Mouse (Mus musculus) kidney, adult 2 months (tissue): ENCODE data around the gene Kbtbd7. TPM values are rescaled to one million over a fixed set of nuclear protein-coding genes. Genes with fewer than 3 reads are reported as not detected.

Source experiments
- DNase-seq: peaks from one replicate; pipeline ENCODE4 v3.0.0; 2021
- H3K27ac ChIP-seq: fragments of 200-500 bp; 2 replicates; pipeline ENCODE4 v1.5.1; 2012; ENCODE audit warnings: low read depth, low read length, control low read depth, inconsistent platforms; ENCODE audit not compliant: insufficient read depth
- H3K27me3 ChIP-seq: fragments of 200-500 bp; replicated peaks from 2 replicates; pipeline ENCODE4 v1.6.1; 2012; ENCODE audit warnings: mild to moderate bottlenecking, moderate library complexity, low read length, inconsistent platforms; ENCODE audit not compliant: control insufficient read depth, insufficient read depth
- H3K36me3 ChIP-seq: fragments of 200-500 bp; 2 replicates; pipeline ENCODE4 v1.6.1; 2012; ENCODE audit warnings: mild to moderate bottlenecking, moderate library complexity, low read length, inconsistent platforms; ENCODE audit not compliant: control insufficient read depth, insufficient read depth
- H3K4me1 ChIP-seq: fragments of 200-500 bp; 2 replicates; pipeline ENCODE4 v1.6.1; 2011; ENCODE audit warnings: low read length; ENCODE audit not compliant: control insufficient read depth, insufficient read depth
- H3K4me3 ChIP-seq: fragments of 200-500 bp; 2 replicates; pipeline ENCODE4 v1.5.1; 2011; ENCODE audit warnings: mild to moderate bottlenecking, low read depth, low read length, control low read depth; ENCODE audit not compliant: insufficient read depth
- CTCF ChIP-seq: fragments of 200-500 bp; conservative IDR thresholded peaks from 2 replicates; pipeline ENCODE4 v1.5.1; 2011; ENCODE audit warnings: low read depth, mild to moderate bottlenecking, control low read depth, low read length, moderate library complexity, mixed read lengths; ENCODE audit not compliant: insufficient read depth, insufficient read length
- POLR2A ChIP-seq: fragments of 200-500 bp; IDR thresholded peaks from one replicate; pipeline ENCODE4 v1.6.1; 2011; ENCODE audit warnings: low read depth, low read length, control low read depth
- WGBS: fragments of 180-500 bp; shearing (Covaris S2); methylation state at CpG from one replicate; pipeline ENCODE4 v1.1.7; 2018; 5-methylcytosine and 5-hydroxymethylcytosine counted together
- polyA plus RNA-seq: library from polyadenylated mRNA; depleted of rRNA; stranded (reverse); fragments of >200 nt; gene quantifications from 2 replicates; pipeline ENCODE4 v1.2.3, GENCODE M21; 2012

Gene Kbtbd7
- polyA plus RNA-seq, 1 experiment: 4.5 TPM

DNA sequence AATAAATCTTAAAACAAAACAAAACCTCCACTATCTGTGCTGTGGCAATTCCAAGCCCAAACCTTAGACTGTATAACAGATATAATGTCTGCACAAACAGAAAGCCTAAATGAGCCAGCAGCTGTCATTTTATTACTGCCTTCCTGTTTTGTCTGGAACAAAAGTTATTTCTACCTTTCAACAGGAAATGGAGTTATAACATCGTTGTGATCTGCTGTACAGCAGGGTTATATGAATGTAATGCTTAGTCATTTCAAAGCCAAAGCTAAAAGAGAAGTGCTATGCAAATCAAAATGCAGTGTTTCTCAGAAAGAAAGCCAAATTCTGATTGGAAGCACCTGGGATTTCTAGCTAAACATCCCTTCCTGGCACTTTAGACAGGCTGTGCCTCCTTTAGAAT, 33.0 kb upstream of the Kbtbd7 start:
- 57% methylated on average over 1 of the region's 1 CpGs for WGBS
- no peak overlapping the region for H3K27ac ChIP-seq
- H3K4me3 ChIP-seq: no peak overlapping the region
- no peak for DNase-seq
- TF ChIP-seq CTCF (no peak), POLR2A (no peak)
- H3K36me3 ChIP-seq: no peaks in the 10 kb centered on the region
- peaks cover 7% of the 10 kb centered on the region; the same call in 1 of the 2 replicates for H3K4me1 ChIP-seq
- no peaks in the 10 kb centered on the region for H3K27me3 ChIP-seq

GRCm38 (mm10) chr14:79394564-79394963, 31.7 kb upstream of the Kbtbd7 start:
- no peak overlapping the region for H3K27ac ChIP-seq
- no peak for TF ChIP-seq POLR2A
- peak; percentile 54 for TF ChIP-seq CTCF
- no peaks in the 10 kb centered on the region for H3K36me3 ChIP-seq
- no peak overlapping the region for H3K4me3 ChIP-seq
- no peaks in the 10 kb centered on the region for H3K27me3 ChIP-seq
- H3K4me1 ChIP-seq: no peaks in the 10 kb centered on the region
- peak; percentile 56 for DNase-seq

GRCm38 (mm10) chr14:79397321-79398122, 28.8 kb upstream of the Kbtbd7 start, which contains the start of gene Mtrf1:
Gene Mtrf1 (plus strand): TSS chr14:79397772.
- Histone ChIP-seq H3K27ac (peak within 1 kb of the TSS; percentile 96), H3K4me1 (no peaks in the 10 kb centered on the region), H3K4me3 (peak within 1 kb of the TSS; percentile 85), H3K36me3 (no peaks in the 10 kb centered on the region), H3K27me3 (no peaks in the 10 kb centered on the region)
- 17% methylated on average over 23 of the region's 23 CpGs for WGBS
- TF ChIP-seq CTCF: no peak
- peak; percentile 78 for DNase-seq

DNA sequence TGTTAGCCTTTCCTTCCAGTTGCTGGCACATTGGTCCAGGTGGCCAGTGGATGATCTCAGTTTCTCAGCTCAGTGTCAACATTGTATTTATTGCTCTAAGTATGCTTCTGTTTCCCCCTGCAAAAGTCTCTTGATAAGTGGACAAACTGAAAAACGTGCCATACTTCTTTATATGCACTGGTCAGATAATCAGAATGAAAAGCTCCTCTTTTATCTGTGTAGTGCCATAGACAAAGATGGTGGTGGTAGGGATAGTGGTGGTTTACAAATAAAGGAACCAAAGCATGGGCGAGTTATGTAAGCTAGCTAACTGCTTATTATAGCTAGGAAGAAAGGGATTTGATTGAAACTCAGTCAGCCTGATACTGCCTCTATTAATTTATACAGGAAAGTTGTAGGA, 18.7 kb upstream of the Kbtbd7 start:
- TF ChIP-seq CTCF (no peak), POLR2A (no peak)
- no peak for DNase-seq
- Histone ChIP-seq H3K4me1 (no peaks in the 10 kb centered on the region), H3K27me3 (no peaks in the 10 kb centered on the region), H3K27ac (no peak overlapping the region), H3K4me3 (no peak overlapping the region), H3K36me3 (no peaks in the 10 kb centered on the region; the same call in none of the 2 replicates)
- WGBS: 87% methylated on average over 2 of the region's 2 CpGs

DNA sequence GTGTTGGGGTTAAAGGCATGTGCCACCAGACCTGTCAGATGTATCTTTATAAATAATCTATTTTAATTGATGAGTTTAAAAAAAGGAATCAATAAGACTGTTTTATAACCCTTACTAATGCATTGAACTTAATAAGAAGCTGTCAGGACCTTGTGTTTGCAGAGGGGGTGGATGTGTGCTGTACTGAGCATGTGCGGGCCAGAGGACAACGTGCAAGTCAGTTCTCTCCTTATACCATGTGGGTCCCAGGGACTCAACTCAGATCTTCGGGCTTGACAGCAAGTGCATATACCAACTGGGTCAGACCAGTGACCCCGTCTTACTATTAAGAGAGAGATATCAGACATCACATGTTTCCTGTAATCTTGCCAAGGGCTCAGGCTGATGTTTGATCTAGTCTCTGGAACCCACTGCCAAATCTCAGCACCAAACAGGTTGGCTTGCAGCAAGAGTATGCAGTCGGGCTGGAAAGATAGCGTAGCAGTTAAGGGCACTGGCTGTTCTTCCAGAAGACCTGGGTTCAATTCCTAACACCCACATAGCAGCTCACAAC, 17.0 kb upstream of the Kbtbd7 start:
- TF ChIP-seq POLR2A: no peak
- TF ChIP-seq CTCF: no peak
- no peaks in the 10 kb centered on the region for H3K27me3 ChIP-seq
- no peaks in the 10 kb centered on the region for H3K4me1 ChIP-seq
- no peak overlapping the region for H3K27ac ChIP-seq
- H3K4me3 ChIP-seq: no peak overlapping the region
- no peaks in the 10 kb centered on the region; the same call in none of the 2 replicates for H3K36me3 ChIP-seq
- no peak for DNase-seq
- WGBS: 91% methylated on average over 6 of the region's 6 CpGs

DNA sequence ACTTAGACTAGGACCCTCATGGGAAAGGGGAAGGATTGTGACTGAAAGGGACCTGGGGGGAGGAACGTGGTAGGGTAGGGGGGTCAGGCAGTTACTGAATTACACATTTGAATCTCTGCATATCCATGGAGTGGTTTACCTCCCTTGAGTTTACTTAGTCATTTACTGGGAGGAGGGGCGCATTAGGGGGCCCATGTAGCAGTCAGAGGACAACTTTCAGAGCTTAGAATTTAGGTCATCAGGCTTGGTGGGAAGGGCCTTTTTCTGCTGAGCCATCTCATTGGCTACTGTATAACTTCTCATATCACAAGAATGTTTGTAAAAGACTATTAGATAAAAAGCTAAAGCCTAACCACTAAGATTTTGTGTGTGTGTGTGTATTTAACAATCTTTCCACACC, 15.6 kb upstream of the Kbtbd7 start:
- no peak overlapping the region for H3K4me3 ChIP-seq
- no peaks in the 10 kb centered on the region; the same call in none of the 2 replicates for H3K36me3 ChIP-seq
- 84% methylated on average over 2 of the region's 2 CpGs for WGBS
- TF ChIP-seq CTCF: no peak
- no peak for TF ChIP-seq POLR2A
- no peaks in the 10 kb centered on the region for H3K27me3 ChIP-seq
- H3K27ac ChIP-seq: no peak overlapping the region
- DNase-seq: no peak
- H3K4me1 ChIP-seq: no peaks in the 10 kb centered on the region

DNA sequence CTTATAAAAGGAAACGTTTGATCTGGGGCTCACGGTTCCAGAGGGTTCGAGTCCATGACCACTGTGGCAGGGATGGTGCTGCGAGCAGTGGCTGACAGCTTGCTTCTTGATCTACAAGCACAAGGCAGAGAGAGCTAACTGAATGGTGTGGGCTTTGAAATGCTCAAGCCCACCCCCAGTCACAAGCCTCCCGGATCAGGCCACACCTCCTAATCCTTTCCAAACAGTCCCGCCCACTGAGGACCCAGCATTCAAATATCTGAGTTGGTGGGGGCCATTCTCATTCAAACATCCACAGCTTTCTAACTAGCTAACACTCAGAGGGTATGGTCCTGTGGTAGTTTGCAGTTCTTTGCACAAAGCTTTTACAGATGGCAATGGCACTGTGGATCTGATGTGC, 13.2 kb upstream of the Kbtbd7 start:
- 89% methylated on average over 6 of the region's 6 CpGs for WGBS
- TF ChIP-seq POLR2A (no peak), CTCF (no peak)
- no peak overlapping the region for H3K27ac ChIP-seq
- no peaks in the 10 kb centered on the region for H3K4me1 ChIP-seq
- no peak for DNase-seq
- H3K4me3 ChIP-seq: no peak overlapping the region
- no peaks in the 10 kb centered on the region for H3K27me3 ChIP-seq
- no peaks in the 10 kb centered on the region; the same call in none of the 2 replicates for H3K36me3 ChIP-seq
